Mouse (Mus musculus) small intestine, adult 2 months (tissue): ENCODE measurements around the gene Pxdn.

ENCODE experiments used
- CTCF ChIP-seq: fragments of 200-500 bp; IDR thresholded peaks from 2 replicates; pipeline ENCODE4 v1.5.1; 2012; ENCODE audit warnings: low read depth, mild to moderate bottlenecking, control low read depth, inconsistent platforms, low read length, moderate library complexity, mixed read lengths; ENCODE audit not compliant: insufficient replicate concordance, insufficient read length; ENCODE audit errors: extremely low read depth
- POLR2A ChIP-seq: fragments of 200-500 bp; IDR thresholded peaks from 2 replicates; pipeline ENCODE4 v1.6.1; 2012; ENCODE audit warnings: low read depth, mild to moderate bottlenecking, control low read depth, inconsistent platforms, low read length, moderate library complexity

DNA sequence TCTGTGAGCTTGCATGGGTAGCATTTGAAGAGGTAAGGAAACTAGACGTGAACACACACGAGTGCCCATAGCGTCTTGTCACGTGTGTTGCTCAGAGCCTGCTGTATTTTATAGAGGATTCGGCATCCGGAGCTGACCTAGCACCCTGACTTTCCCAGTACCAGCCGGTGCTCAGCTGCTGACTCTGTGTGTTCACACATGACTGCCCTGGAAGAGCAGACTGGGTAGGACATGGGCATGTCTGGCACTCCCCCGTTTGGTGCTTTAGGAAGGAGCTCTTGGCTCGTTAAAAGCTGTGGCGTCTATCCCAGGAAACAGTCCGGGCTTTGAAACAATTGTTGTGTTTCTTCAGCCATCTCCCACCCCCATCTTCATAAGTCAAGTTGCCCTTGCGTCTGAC, 19.6 kb downstream of the Pxdn start:
- TF ChIP-seq CTCF (no peak), POLR2A (no peak)
